Mouse (Mus musculus) spleen, adult 2 months (tissue): ENCODE data around the gene Tmem210. TPM values are rescaled to one million over a fixed set of nuclear protein-coding genes. Genes with fewer than 3 reads are reported as not detected.

Source experiments
- DNase-seq, 2 experiments: peaks; one replicate each; pipeline versions ENCODE4 v3.0.0 to v3.0.0-alpha.2; 2012 to 2021; ENCODE audit warnings: low spot score in 2 of 2, low read depth in 1 of 2
- H3K27ac ChIP-seq: fragments of 200-500 bp; 2 replicates; pipeline ENCODE4 v1.5.1; 2012; ENCODE audit warnings: low read length, inconsistent platforms; ENCODE audit not compliant: insufficient read depth
- H3K27me3 ChIP-seq: fragments of 200-500 bp; 2 replicates; pipeline ENCODE4 v1.6.1; 2012; ENCODE audit warnings: mild to moderate bottlenecking, moderate library complexity, low read length, inconsistent platforms; ENCODE audit not compliant: control insufficient read depth, insufficient read depth
- H3K36me3 ChIP-seq: fragments of 200-500 bp; 2 replicates; pipeline ENCODE4 v1.6.1; 2012; ENCODE audit warnings: mild to moderate bottlenecking, low read length, inconsistent platforms; ENCODE audit not compliant: control insufficient read depth, insufficient read depth
- H3K4me1 ChIP-seq: fragments of 200-500 bp; 2 replicates; pipeline ENCODE4 v1.6.1; 2011; ENCODE audit warnings: inconsistent platforms; ENCODE audit not compliant: control insufficient read depth, insufficient read depth, insufficient read length
- H3K4me3 ChIP-seq: fragments of 200-500 bp; 2 replicates; pipeline ENCODE4 v1.5.1; 2011; ENCODE audit warnings: mild to moderate bottlenecking, inconsistent platforms; ENCODE audit not compliant: insufficient read depth, insufficient read length; ENCODE audit errors: extremely low read depth
- CTCF ChIP-seq: fragments of 200-500 bp; IDR thresholded peaks from 2 replicates; pipeline ENCODE4 v1.5.1; 2011; ENCODE audit warnings: mild to moderate bottlenecking, inconsistent platforms; ENCODE audit not compliant: insufficient read depth, insufficient read length, insufficient replicate concordance; ENCODE audit errors: extremely low read depth
- POLR2A ChIP-seq: fragments of 200-500 bp; IDR thresholded peaks from 2 replicates; pipeline ENCODE4 v1.6.1; 2011; ENCODE audit warnings: low read depth, low read length, inconsistent platforms
- WGBS: fragments of 180-500 bp; shearing (Covaris S2); methylation state at CpG from one replicate; pipeline ENCODE4 v1.1.7; 2018; 5-methylcytosine and 5-hydroxymethylcytosine counted together
- polyA plus RNA-seq: library from polyadenylated mRNA; depleted of rRNA; stranded (reverse); fragments of >200 nt; gene quantifications from 2 replicates; pipeline ENCODE4 v1.2.3, GENCODE M21; 2012

Tmem210 gene
- polyA plus RNA-seq, 1 experiment: not detected

DNA sequence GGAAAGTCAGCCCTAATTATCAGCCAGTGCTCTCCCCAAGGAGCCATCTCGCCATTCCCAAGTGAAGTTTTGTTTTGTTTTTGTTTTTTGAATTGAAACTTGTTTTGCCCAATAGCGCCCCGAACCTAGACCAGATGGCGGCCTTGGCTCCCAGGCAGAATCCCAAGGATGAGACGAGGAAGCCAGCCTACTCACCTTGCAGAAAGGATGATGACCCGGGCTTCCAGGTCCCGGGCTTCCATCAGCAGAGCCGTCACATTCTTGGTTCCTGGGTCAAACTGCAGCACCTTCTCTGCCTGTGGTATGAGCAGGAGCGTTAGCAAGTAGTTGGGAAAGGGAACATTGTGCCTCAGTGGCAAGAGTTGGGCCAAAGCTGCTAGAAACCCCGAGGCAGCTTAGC lies 22.2 kb downstream of the Tmem210 start:
- TF ChIP-seq POLR2A (no peak), CTCF (no peak)
- DNase-seq: no peak
- 55% methylated on average over 10 of the region's 10 CpGs for WGBS
- Histone ChIP-seq H3K36me3 (no peaks in the 10 kb centered on the region), H3K4me1 (no peaks in the 10 kb centered on the region; the same call in 1 of the 2 replicates), H3K27me3 (peaks cover 7% of the 10 kb centered on the region), H3K4me3 (no peak overlapping the region), H3K27ac (no peak overlapping the region)

DNA sequence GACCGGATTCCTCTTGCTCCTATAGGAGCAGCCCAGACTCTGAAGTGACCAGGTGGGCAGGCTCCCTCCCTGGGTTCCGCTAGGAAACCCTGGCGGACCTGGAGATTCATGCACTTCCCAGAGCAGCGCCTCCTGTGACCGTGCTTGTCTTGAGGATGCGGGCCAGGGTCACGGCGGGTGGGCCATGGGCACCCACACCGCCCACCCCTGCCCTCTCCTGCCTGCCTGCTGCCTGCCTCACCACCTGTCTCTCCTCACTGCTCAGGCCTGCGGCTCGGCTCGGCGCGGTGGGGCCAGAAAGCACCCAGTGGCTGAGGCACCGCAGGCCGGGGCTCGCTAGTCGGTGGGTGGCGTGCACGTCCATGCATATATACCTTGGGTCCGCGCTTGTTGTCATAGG lies 23.0 kb downstream of the Tmem210 start:
- Histone ChIP-seq H3K4me3 (no peak overlapping the region), H3K27me3 (peaks cover 6% of the 10 kb centered on the region), H3K4me1 (no peaks in the 10 kb centered on the region), H3K36me3 (no peaks in the 10 kb centered on the region), H3K27ac (no peak overlapping the region)
- no peak for TF ChIP-seq POLR2A
- no peak for TF ChIP-seq CTCF
- DNase-seq: no peak
- 5% methylated on average over 22 of the region's 22 CpGs for WGBS

DNA sequence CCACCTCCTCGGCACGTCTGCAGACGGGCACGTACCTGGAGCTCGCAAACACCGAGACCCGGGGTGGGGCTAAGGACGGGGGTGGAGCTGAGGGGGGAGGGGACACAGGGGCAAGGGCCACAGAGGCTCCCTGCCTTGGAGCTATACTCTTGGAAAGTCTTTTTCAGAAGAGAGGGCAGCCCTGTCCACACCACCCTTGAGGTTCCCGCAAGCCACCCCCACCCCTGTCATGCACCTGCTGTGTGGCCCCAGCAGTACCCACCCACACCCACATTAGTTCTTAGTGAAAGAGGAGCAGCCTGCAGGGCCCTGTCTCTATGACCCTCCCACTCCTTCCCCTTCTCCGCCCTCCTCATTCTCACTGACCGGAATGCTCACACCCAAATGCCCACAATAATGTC lies 23.5 kb downstream of the Tmem210 start:
- H3K36me3 ChIP-seq: no peaks in the 10 kb centered on the region
- H3K4me1 ChIP-seq: no peaks in the 10 kb centered on the region
- DNase-seq: no peak
- TF ChIP-seq CTCF: no peak
- TF ChIP-seq POLR2A: no peak
- H3K27me3 ChIP-seq: peaks cover 6% of the 10 kb centered on the region
- no peak overlapping the region for H3K27ac ChIP-seq
- 9% methylated on average over 11 of the region's 11 CpGs for WGBS
- H3K4me3 ChIP-seq: no peak overlapping the region

DNA sequence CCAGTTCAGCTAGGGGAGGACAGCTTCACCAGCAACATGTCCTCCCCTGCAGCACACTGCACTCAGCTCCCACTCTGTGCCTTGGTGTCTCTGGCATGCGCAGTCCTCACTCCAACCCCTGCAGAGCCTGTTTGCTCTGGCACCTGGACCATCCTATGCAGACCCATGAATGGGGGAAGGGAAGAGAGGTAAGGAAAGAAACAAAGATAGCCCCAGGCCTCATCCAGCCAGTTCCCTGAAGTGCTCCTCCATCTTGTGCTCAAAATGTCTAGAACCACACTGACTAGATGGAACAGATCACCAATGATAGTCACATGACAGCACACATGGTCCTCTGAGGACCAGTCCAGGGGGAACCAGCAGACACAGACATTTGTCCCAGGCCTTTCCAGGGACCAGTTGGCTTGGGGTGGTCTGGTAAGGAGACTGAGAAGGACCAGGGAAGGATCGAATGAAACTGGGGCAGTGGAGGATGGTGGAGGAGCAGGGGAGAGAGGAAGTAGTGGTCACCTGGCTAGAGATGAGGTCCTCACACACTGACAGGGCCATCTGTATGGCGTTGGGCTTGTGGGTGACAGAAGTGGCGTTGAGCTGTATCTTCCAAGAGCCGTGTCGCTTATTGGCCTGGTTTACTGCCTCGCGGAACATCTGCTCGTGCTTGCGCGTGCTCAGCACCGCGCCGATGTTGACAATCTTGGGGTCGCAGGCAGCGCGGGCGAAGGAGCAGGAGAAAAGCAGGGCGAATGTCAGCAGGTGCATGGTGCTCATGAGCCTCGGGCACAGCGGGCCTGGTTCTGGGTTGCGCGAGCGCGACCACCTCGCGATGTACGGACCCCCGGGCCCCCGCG lies 30.4 kb downstream of the Tmem210 start:
- peaks cover 7% of the 10 kb centered on the region; the same call in 1 of the 2 replicates for H3K4me1 ChIP-seq
- H3K27ac ChIP-seq: no peak overlapping the region
- H3K4me3 ChIP-seq: no peak overlapping the region
- H3K27me3 ChIP-seq: peaks cover 2% of the 10 kb centered on the region
- no peak for DNase-seq
- 6% methylated on average over 31 of the region's 31 CpGs for WGBS
- H3K36me3 ChIP-seq: no peaks in the 10 kb centered on the region
- TF ChIP-seq POLR2A: no peak
- no peak for TF ChIP-seq CTCF

DNA sequence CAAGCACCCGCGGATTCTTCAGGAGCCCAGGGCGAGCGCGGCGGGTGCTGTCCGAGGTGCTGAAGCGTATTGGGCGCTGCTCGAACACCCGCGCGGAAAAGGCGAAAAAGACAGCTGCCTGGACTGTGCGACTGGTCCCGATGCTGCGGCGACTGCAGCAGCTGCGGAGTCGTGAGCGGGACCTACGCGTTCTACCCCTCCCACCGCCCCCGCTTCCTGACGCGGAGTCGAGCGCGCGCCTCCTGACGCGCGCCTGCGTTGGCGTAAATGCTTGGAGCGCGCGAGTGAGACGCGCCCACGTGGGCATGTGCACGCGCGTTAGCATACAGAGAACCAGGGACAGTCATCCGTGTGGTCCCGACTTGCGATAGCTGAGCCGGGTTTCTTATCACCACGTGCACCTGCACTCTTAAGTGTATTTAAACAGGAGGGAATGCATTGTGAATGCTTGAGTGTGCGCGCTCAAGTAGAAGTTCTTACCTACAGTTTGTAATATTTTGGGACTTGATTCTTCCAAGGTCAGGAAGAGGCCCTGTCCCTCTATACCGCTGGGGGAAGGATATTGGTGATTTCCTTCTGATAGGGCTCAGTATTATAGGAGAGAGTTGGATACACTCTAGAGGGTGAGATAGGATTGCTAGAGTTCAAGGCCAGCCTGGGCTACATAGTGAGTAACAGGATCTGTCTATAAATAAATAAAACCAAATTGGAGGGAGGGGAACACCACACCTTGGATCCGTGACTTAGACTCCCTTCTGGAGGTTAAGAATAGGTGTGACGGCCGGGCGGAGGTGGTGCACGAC lies 31.2 kb downstream of the Tmem210 start, which contains the start of gene Grin1:
TSS of gene Grin1 (minus strand) at position 217 of the 803 bp plus-strand sequence.
- no peak within 1 kb of the TSS for H3K27ac ChIP-seq
- peaks cover 2% of the 10 kb centered on the region for H3K27me3 ChIP-seq
- H3K4me3 ChIP-seq: no peak within 1 kb of the TSS
- peaks cover 7% of the 10 kb centered on the region; the same call in 1 of the 2 replicates for H3K4me1 ChIP-seq
- no peaks in the 10 kb centered on the region for H3K36me3 ChIP-seq
- WGBS: 11% methylated on average over 58 of the region's 58 CpGs
- TF ChIP-seq CTCF (no peak), POLR2A (no peak)
- DNase-seq: peak in 1 of 2 experiments; percentile 34

DNA sequence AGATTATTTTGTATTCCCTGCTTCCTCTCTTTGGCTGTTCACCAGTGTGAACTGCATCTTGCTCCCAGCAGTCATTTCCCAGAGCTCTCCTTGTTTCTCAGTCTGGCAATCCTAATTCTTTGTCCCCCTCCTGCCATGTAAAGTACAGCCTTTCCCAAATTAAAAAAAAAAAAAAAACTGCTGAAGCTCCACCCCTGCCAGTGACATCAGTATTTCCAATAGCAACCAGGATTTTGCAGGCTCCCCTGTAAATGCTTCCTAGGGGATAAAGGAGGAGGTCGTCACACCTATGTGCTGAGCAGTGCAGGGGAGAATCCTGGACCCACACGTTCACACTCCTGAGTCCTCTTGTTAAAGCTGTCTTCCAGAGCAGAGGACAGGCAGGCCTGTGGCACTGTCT lies 32.1 kb downstream of the Tmem210 start:
- peaks cover 2% of the 10 kb centered on the region for H3K27me3 ChIP-seq
- TF ChIP-seq CTCF (no peak), POLR2A (no peak)
- no peaks in the 10 kb centered on the region for H3K36me3 ChIP-seq
- H3K4me1 ChIP-seq: peaks cover 7% of the 10 kb centered on the region; the same call in 1 of the 2 replicates
- DNase-seq: no peak
- no peak overlapping the region for H3K27ac ChIP-seq
- no peak overlapping the region for H3K4me3 ChIP-seq
- WGBS: 28% methylated on average over 2 of the region's 2 CpGs
